Mouse (Mus musculus) adrenal gland, adult 2 months (tissue): ENCODE measurements at regions not wholly inside any gene's neighbourhood (a gene's known extent, or its start where the extent isn't known, plus 50 kb on each side); places are given as distances from the start of the nearest gene placed in this dataset.

ENCODE experiments used
- DNase-seq: peaks from one replicate; pipeline ENCODE4 v3.0.0; 2021

DNA sequence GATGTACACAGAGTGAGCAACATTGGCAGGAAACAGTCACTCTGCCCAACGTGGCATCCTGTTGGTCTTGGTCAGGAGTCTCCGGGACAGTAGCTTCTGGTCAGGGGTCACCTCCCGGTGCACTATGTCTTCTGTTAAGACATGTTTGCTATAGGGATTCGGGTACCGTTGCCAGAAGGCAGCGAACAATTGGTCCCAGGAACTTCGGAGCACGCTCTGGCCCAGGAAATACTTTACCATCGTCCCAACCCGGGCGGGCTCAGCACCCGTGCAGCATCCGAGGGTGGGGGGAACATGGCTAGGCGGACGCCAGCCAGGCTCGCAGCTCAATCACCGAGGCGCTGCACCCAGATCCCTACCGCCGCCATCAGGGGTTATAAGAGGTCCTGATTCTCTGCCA, 80.6 kb upstream of the Adam23 start:
- DNase-seq, result no peak

DNA sequence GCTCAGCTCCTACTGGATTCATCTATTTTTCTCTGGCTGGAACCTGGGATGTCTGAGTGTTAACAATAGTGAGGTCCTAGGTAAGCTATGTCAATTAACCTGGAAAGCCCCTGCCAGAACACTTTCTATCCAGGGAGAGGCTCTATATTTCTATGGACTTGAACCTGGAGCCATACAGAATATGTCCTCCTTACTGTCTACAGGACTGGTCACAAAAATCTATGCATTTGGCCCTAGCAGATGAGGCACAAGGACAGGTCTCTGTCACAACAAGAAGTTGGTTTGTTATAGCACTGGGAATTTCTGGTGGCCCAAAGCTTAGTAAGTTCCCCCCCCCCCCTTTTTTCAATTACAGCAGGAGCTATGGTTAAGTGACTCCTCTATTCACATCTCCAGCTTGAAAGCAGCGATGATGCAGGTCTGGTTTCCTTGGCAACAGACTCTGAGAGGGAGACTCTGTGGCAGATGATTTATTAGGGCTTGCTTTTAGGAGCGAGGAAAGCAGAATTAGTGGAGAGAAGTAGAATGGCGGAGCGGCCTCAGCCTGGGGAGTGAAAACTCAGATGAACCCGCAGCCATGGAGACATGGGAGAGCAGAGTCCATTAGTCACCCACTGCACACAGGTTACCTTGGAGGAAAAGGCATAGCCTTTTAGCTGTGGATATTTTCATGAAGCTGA, 77.9 kb upstream of the Adam23 start:
- DNase-seq, result peak; percentile 6

DNA sequence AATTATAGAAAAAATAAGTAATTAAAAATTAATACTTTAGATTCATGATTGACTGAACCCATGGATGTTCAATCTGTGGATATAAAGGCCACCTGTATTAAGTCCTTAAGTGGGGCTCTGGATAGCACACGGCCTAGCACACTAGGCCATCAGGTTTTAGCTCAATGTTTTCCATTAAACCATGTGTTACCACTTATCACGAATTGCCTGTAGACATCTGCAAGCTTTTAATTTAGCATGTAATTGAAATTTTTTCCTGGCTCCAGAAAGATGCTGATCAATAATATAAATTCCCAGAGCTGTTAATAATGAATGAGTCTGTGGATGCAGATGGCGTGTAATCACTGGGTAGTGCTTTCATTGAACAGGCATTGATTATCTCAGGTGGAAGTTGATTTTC, 76.8 kb upstream of the Adam23 start:
- no peak for DNase-seq

DNA sequence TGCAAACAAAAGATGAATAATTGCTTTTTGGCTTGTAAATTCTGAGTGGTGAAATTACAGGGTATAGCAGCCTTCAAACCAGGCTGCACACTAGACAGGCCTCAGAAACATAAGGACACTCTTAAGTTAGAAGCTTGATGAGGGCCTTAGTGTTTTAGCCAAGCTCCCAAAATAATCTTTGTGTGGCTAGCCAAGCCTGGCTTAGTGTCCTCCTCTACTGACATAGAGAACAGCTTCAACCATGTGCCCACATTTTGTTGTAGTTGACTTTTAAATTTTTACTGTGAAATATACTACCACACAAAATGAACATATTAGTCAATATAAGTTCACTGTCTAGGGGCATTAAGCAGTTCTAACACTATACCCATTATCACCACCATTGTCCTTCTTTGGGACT, 76.1 kb upstream of the Adam23 start:
- no peak for DNase-seq

DNA sequence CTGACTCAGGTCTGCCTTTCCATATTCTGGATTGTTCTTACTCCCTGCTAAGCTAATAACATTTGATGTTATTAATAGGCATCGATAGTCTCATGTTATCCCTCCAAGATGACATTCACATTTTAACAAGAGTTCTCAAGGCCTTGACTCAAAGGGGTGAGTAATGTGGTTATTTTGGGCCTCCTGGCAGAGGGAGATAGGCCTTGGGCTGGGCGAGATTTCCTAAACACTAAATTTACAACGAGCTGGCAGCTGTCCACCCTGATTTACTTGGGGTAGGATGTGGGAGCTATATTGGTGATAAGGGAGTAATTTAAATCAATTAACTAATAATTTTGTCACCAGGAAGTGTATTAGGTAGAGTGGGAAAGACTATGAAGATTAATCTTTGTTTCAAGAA, 62.6 kb upstream of the Adam23 start:
- peak; percentile 84 for DNase-seq

DNA sequence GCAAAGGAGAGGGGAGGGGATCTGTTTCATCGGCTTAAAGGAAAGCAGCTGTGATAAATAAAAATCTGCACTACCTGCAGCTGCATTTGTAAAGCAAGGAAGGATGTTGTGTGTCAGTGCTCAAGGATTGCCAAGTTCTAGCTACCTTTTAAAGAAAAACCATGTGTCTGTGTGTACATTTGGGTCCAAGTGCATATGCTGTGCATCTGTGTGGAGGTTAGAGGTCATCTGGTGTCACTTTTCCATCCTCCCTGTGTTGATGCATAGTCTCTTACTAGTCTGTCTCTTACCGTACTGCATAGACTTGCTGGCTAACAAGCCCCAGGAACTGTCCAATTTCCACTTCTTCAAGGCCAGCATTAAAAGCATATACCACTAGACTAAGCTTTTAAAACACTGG, 60.6 kb upstream of the Adam23 start:
- DNase-seq, result no peak

DNA sequence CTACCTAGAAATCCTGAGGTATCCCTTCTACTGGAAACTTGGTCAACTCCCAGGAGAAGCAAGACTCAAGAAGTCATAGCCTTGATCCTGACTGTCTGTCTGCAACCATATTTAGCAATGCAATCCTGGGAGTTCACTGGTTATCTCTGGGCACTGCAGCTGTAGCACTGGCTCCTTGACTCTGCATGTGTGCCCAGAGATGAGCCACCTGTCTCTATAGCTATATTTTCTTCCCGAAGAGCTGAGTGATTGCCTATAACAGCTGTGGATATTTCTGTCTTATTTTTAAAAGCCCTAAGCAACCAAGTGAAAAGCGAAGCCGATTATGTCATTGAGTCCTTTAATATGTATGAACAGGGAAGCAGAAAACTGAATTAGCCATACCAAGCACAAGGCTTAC, 50.3 kb upstream of the Adam23 start:
- DNase-seq, result no peak
